Mouse (Mus musculus) G1E (cell line): Measurements from ENCODE around the gene Entpd7.

ENCODE experiments used
- CTCF ChIP-seq: IDR thresholded peaks from 2 replicates; pipeline ENCODE4 v1.5.1; 2012; ENCODE audit warnings: low read depth, low read length, inconsistent platforms, mixed read lengths
- GATA1 ChIP-seq: IDR thresholded peaks from 2 replicates; pipeline ENCODE4 v1.6.1; 2012; ENCODE audit warnings: borderline replicate concordance, low read length, inconsistent platforms, mixed read lengths

DNA sequence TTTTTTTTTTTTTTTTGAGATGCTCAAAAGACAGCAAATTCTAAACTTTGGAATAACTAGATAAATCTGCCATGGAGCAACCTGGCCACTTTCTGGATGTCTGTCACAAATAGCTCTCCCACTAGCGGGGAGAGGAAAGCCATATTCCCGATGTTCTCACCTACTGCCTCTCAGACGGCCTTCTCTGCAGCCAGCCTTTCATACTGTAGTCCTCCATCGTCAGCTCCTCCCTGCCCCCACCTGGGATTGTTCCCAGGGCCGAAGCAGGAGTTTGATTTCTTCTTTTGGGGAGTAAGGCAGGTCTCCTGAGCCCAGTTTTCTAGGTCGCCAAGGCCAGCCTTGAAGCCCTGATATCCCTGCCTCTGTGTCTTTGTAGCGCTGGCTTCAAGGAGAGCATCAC lies 41.7 kb downstream of the Entpd7 start:
- TF ChIP-seq CTCF = no peak
- TF ChIP-seq GATA1 = no peak
